Mouse (Mus musculus) thymus, adult 2 months (tissue): ENCODE data around the gene Tmc8.

Experiments
- CTCF ChIP-seq: fragments of 200-500 bp; IDR thresholded peaks from 2 replicates; pipeline ENCODE4 v1.5.1; 2012; ENCODE audit warnings: mild to moderate bottlenecking, control low read depth, low read length, moderate library complexity, borderline replicate concordance; ENCODE audit not compliant: control insufficient read depth, poor library complexity, insufficient read depth; ENCODE audit errors: extremely low read depth
- POLR2A ChIP-seq: fragments of 200-500 bp; IDR thresholded peaks from 2 replicates; pipeline ENCODE4 v1.6.1; 2012; ENCODE audit warnings: mild to moderate bottlenecking, low read length, control low read depth, moderate library complexity; ENCODE audit not compliant: control insufficient read depth, poor library complexity, insufficient read depth; ENCODE audit errors: extremely low read depth

- TF ChIP-seq POLR2A: no peak
- no peak for TF ChIP-seq CTCF
Measured at GRCm38 (mm10) chr11:117742243-117742642, 39.6 kb upstream of the Tmc8 start.
